Mouse (Mus musculus): Measurements from ENCODE around the gene Pcolce.

- no peak for TF ChIP-seq CTCF (IDR thresholded peaks at IDR 0.05; ENCODE audit: insufficient read depth, low read depth, low read length)
- no peak for TF ChIP-seq POLR2A (IDR thresholded peaks at IDR 0.05; ENCODE audit: insufficient read depth, low read depth, low read length)
Measured at GRCm38 (mm10) chr5:137598100-137598826, 15.3 kb downstream of the Pcolce start.
